Mouse (Mus musculus) liver, embryonic 14.5 days (tissue): ENCODE data around the gene Six6. TPM values are rescaled to one million over a fixed set of nuclear protein-coding genes. Genes with fewer than 3 reads are reported as not detected.

ENCODE experiments used
- ATAC-seq: fragments of 200-750 bp; cut with Nextera tagmentation; 2 replicates; pipeline ENCODE4 v1.8.0; 2017; ENCODE audit warnings: moderate number of reproducible peaks, mild to moderate bottlenecking, moderate library complexity; ENCODE audit not compliant: insufficient read depth
- DNase-seq, 3 experiments: peaks; one replicate each; pipeline ENCODE4 v3.0.0-alpha.2; 2012 to 2013; ENCODE audit warnings: low read depth in 3 of 3, low spot score in 3 of 3
- H3K27ac ChIP-seq: fragments of 300-500 bp; sonication (generic); 2 replicates; pipeline ENCODE4 v1.5.1; 2014; ENCODE audit warnings: moderate library complexity, mild to moderate bottlenecking, control low read depth, inconsistent platforms
- H3K27me3 ChIP-seq: fragments of 300-500 bp; sonication (generic); 2 replicates; pipeline ENCODE4 v1.6.1; 2014; ENCODE audit warnings: mild to moderate bottlenecking, low read length, moderate library complexity; ENCODE audit not compliant: control insufficient read depth, insufficient read depth
- H3K36me3 ChIP-seq: fragments of 300-500 bp; sonication (generic); replicated peaks from 2 replicates; pipeline ENCODE4 v1.6.1; 2014; ENCODE audit warnings: low read depth; ENCODE audit not compliant: control insufficient read depth, insufficient read depth
- H3K4me1 ChIP-seq, 2 experiments: fragments of 200-500 bp in 1 of 2; fragments of 300-500 bp in 1 of 2; sonication (generic) in 1 of 2; replicated peaks; 2 replicates each; pipeline ENCODE4 v1.6.1; 2012 to 2014; ENCODE audit warnings: antibody characterized with exemption in 1 of 2, inconsistent platforms in 1 of 2, low read length in 1 of 2; ENCODE audit not compliant: control insufficient read depth in 2 of 2, insufficient read depth in 2 of 2
- H3K4me2 ChIP-seq: fragments of 300-500 bp; sonication (generic); 2 replicates; pipeline ENCODE4 v1.6.1; 2014; ENCODE audit warnings: low read depth, mild to moderate bottlenecking, control low read depth, moderate library complexity
- H3K4me3 ChIP-seq, 2 experiments: fragments of 200-500 bp in 1 of 2; fragments of 300-500 bp in 1 of 2; sonication (generic) in 1 of 2; 2 replicates each; pipeline ENCODE4 v1.5.1; 2012 to 2014; ENCODE audit warnings: low read depth in 2 of 2, low read length in 2 of 2, mild to moderate bottlenecking in 2 of 2, control low read depth in 1 of 2, inconsistent platforms in 1 of 2, moderate library complexity in 1 of 2; ENCODE audit not compliant: insufficient read depth in 1 of 2
- H3K9ac ChIP-seq: fragments of 300-500 bp; sonication (generic); replicated peaks from 2 replicates; pipeline ENCODE4 v1.6.1; 2014; ENCODE audit warnings: mild to moderate bottlenecking, control low read depth, moderate library complexity
- H3K9me3 ChIP-seq: fragments of 300-500 bp; sonication (generic); 2 replicates; pipeline ENCODE4 v1.6.1; 2016; ENCODE audit warnings: low read length, mixed read lengths; ENCODE audit not compliant: control insufficient read depth
- CTCF ChIP-seq: IDR thresholded peaks from 2 replicates; pipeline ENCODE4 v1.5.1; 2016; ENCODE audit warnings: antibody characterized with exemption, low read depth, control low read depth
- EP300 ChIP-seq: IDR thresholded peaks from 2 replicates; pipeline ENCODE4 v1.6.1; 2016; ENCODE audit warnings: antibody characterized with exemption, low read depth
- WGBS: fragments of 180-500 bp; shearing (Covaris S2); extraction: QIAGEN DNeasy Blood & Tissue Kit; methylation state at CpG from one replicate; pipeline ENCODE4 v1.1.7; 2014; ENCODE audit not compliant: insufficient replicate concordance; 5-methylcytosine and 5-hydroxymethylcytosine counted together
- polyA plus RNA-seq, 2 experiments: library from polyadenylated mRNA; depleted of rRNA in 1 of 2; stranded (reverse) in 1 of 2; unstranded in 1 of 2; fragments of >200 nt; fragmentation: Nextera tagmentation in 1 of 2; extraction: Ambion mirVana in 1 of 2; gene quantifications; 2 replicates each; pipeline versions ENCODE4 v1.2.1 to v1.2.3; 2012 to 2014

Gene Six6
- polyA plus RNA-seq, 2 experiments: not detected

GRCm38 (mm10) chr12:72982616-72983015 is 42.9 kb downstream of the Six6 start:
- ATAC-seq (no peak), DNase-seq (no peak)
- Histone ChIP-seq H3K9me3 (no peaks in the 10 kb centered on the region), H3K36me3 (no peaks in the 10 kb centered on the region), H3K4me2 (no peak overlapping the region), H3K9ac (no peak overlapping the region), H3K27ac (no peak overlapping the region), H3K4me3 (no peak overlapping the region), H3K27me3 (no peaks in the 10 kb centered on the region), H3K4me1 (no peaks in the 10 kb centered on the region)
- 61% methylated on average over 10 of the region's 10 CpGs for WGBS
- no peak for TF ChIP-seq EP300
- TF ChIP-seq CTCF: no peak

GRCm38 (mm10) chr12:72983071-72983857 is 43.6 kb downstream of the Six6 start:
- DNase-seq (no peak), ATAC-seq (no peak)
- no peak overlapping the region for H3K4me2 ChIP-seq
- 59% methylated on average over 8 of the region's 8 CpGs for WGBS
- no peak overlapping the region for H3K27ac ChIP-seq
- no peaks in the 10 kb centered on the region for H3K27me3 ChIP-seq
- H3K4me1 ChIP-seq: no peaks in the 10 kb centered on the region
- no peaks in the 10 kb centered on the region for H3K9me3 ChIP-seq
- no peaks in the 10 kb centered on the region for H3K36me3 ChIP-seq
- H3K4me3 ChIP-seq: no peak overlapping the region
- no peak overlapping the region for H3K9ac ChIP-seq
- no peak for TF ChIP-seq CTCF
- TF ChIP-seq EP300: no peak

Other genes starting within 250 kb of the Six6 start
- 20.7 and 37.5 TPM in 2 replicates for gene Ppm1a, start 182.4 kb upstream of the Six6 start, polyA plus RNA-seq (2012; rRNA removed)
- 34.1 and 37.2 TPM in 2 replicates for gene Ppm1a, start 182.4 kb upstream of the Six6 start, polyA plus RNA-seq (2014; fragmentation: Nextera tagmentation; extraction: Ambion mirVana)
- 0.28 and 0.84 TPM in 2 replicates for gene 4930447C04Rik, start 882 bp downstream of the Six6 start, polyA plus RNA-seq (2012; rRNA removed)
- gene 4930447C04Rik, start 882 bp downstream of the Six6 start, polyA plus RNA-seq (2014; fragmentation: Nextera tagmentation; extraction: Ambion mirVana): 0.09 and 0.23 TPM in 2 replicates
- 0.01 and 0.07 TPM in 2 replicates for gene Six1, start 114.0 kb downstream of the Six6 start, polyA plus RNA-seq (2012; rRNA removed)
- gene Six1, start 114.0 kb downstream of the Six6 start, polyA plus RNA-seq (2014; fragmentation: Nextera tagmentation; extraction: Ambion mirVana): not detected in 2 replicates
- 0.01 and 0.02 TPM in 2 replicates for gene Six4, start 173.6 kb downstream of the Six6 start, polyA plus RNA-seq (2012; rRNA removed)
- not detected in 2 replicates for gene Six4, start 173.6 kb downstream of the Six6 start, polyA plus RNA-seq (2014; fragmentation: Nextera tagmentation; extraction: Ambion mirVana)
- gene Mnat1, start 183.8 kb downstream of the Six6 start, polyA plus RNA-seq (2012; rRNA removed): 4.3 and 6.7 TPM in 2 replicates
- gene Mnat1, start 183.8 kb downstream of the Six6 start, polyA plus RNA-seq (2014; fragmentation: Nextera tagmentation; extraction: Ambion mirVana): 11.8 and 12.4 TPM in 2 replicates